Mouse (Mus musculus) limb, embryonic 14.5 days (tissue): ENCODE results near the gene Gm26920. TPM values are rescaled to one million over a fixed set of nuclear protein-coding genes. Genes with fewer than 3 reads are reported as not detected.
A peak's percentile ranks its signal among the peaks of the same experiment; 100 is the strongest.

ENCODE experiments used
- ATAC-seq: fragments of 200-750 bp; cut with Nextera tagmentation; 2 replicates; pipeline ENCODE4 v1.8.0; 2017; ENCODE audit warnings: low read depth, moderate number of reproducible peaks, moderate TSS enrichment; ENCODE audit not compliant: low FRiP score
- DNase-seq: peaks from one replicate; pipeline ENCODE4 v3.0.0-alpha.2; 2015; ENCODE audit warnings: low spot score
- H3K27ac ChIP-seq: fragments of 300-500 bp; sonication (generic); replicated peaks from 2 replicates; pipeline ENCODE4 v1.5.1; 2014; ENCODE audit warnings: low read depth, mild to moderate bottlenecking, low read length, moderate library complexity, mixed read lengths
- H3K27me3 ChIP-seq: fragments of 300-500 bp; sonication (generic); 2 replicates; pipeline ENCODE4 v1.6.1; 2014; ENCODE audit warnings: low read length, mixed read lengths; ENCODE audit not compliant: control insufficient read depth, insufficient read depth
- H3K36me3 ChIP-seq: fragments of 300-500 bp; sonication (generic); 2 replicates; pipeline ENCODE4 v1.6.1; 2014; ENCODE audit warnings: mild to moderate bottlenecking, low read length, moderate library complexity, mixed read lengths; ENCODE audit not compliant: control insufficient read depth, insufficient read depth
- H3K4me1 ChIP-seq: fragments of 300-500 bp; sonication (generic); 2 replicates; pipeline ENCODE4 v1.6.1; 2014; ENCODE audit warnings: antibody characterized with exemption, low read length, mixed read lengths; ENCODE audit not compliant: control insufficient read depth, insufficient read depth
- H3K4me2 ChIP-seq: fragments of 300-500 bp; sonication (generic); replicated peaks from 2 replicates; pipeline ENCODE4 v1.6.1; 2014; ENCODE audit warnings: low read depth, mild to moderate bottlenecking, low read length, moderate library complexity; ENCODE audit not compliant: severe bottlenecking
- H3K4me3 ChIP-seq: fragments of 300-500 bp; sonication (generic); replicated peaks from 2 replicates; pipeline ENCODE4 v1.5.1; 2014; ENCODE audit warnings: low read length
- H3K9ac ChIP-seq: fragments of 300-500 bp; sonication (generic); 2 replicates; pipeline ENCODE4 v1.6.1; 2014; ENCODE audit warnings: mild to moderate bottlenecking, low read depth, low read length, moderate library complexity; ENCODE audit not compliant: severe bottlenecking
- H3K9me3 ChIP-seq: fragments of 300-500 bp; sonication (generic); 2 replicates; pipeline ENCODE4 v1.6.1; 2016; ENCODE audit warnings: low read length; ENCODE audit not compliant: control insufficient read depth
- POLR2A ChIP-seq: fragments of 200-500 bp; IDR thresholded peaks from 2 replicates; pipeline ENCODE4 v1.8.0; 2012; ENCODE audit warnings: inconsistent platforms, mild to moderate bottlenecking, moderate library complexity, borderline replicate concordance; ENCODE audit not compliant: insufficient read depth, insufficient read length; ENCODE audit errors: extremely low read depth
- WGBS: fragments of 180-500 bp; shearing (Covaris S2); extraction: QIAGEN DNeasy Blood & Tissue Kit; methylation state at CpG from one replicate; pipeline ENCODE4 v1.1.7; 2014; 5-methylcytosine and 5-hydroxymethylcytosine counted together
- polyA plus RNA-seq, 2 experiments: library from polyadenylated mRNA; depleted of rRNA in 1 of 2; stranded (reverse) in 1 of 2; unstranded in 1 of 2; fragments of >200 nt; fragmentation: Nextera tagmentation in 1 of 2; extraction: Ambion mirVana in 1 of 2; gene quantifications; 2 replicates each; pipeline versions ENCODE4 v1.2.1 to v1.2.3; 2012 to 2014

Gene Gm26920
- polyA plus RNA-seq, 2 experiments: 1.2 to 3.6 TPM

DNA sequence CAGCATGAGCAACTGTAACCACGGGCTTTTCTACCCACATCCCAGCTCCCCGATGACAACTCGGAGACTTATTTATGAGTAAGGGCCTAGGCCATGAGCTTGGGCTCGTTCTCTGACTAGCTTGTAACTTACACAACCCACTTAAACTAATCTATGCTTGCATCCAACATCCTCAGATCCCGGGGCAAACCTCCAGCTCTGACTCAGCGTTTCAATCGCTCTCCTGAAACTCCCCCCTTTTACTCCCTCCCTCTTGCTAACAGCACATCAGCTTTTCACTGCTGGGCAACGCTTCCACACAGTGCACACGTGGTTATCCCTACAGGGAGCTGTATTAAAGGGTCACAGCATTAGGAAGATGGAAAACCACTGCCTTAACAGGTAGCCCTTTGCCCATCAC, 3.7 kb downstream of the Gm26920 start:
- WGBS: 88% methylated on average over 9 of the region's 9 CpGs
- Histone ChIP-seq H3K36me3 (peaks cover 37% of the 10 kb centered on the region), H3K27me3 (no peaks in the 10 kb centered on the region), H3K9ac (no peak overlapping the region), H3K9me3 (no peaks in the 10 kb centered on the region), H3K4me1 (peaks cover 12% of the 10 kb centered on the region; the same call in 1 of the 2 replicates), H3K27ac (no peak overlapping the region), H3K4me3 (no peak overlapping the region), H3K4me2 (no peak overlapping the region)
- no peak for ATAC-seq
- no peak for DNase-seq
- TF ChIP-seq POLR2A: no peak

DNA sequence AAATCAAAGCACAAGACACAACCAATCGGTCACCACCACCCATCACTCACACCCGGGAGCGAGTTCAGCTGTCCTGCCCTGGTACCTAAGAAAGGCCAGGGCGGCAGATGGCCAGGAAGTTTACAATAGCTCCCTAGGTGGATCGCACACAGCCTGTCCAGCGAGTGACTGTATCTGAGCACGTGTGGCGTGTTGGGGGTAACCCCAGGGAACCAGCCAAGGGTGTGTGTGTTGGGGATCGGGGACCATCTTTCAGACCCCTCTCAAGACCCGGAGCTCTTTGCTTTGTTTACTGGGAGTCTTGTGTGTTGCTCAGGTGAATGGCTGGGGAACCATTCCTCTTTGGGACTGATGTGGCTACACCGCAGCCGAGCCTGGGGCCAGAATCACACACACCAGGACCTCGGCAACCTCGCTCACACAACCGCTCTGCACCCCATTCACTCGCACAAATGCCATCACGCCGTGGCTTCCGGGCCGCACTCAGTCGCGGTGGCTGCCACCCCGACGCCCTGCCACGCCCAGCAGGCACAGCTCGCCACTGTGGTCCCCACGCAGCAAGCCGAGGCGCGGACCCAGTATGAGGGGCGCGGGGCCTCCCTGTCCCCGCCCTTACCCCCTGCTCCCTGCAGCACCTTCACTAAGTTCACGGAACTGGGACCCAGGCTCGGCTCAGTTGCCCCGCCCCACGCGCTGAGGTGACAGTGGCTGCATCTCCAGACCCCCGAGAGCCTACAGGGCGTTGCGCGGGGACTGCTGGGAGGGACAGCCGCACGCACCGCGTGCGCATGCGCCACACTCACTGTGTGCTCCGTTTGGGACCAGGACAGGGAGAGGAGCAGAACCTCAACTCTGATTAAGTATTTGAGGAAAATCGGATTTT, 17.8 kb downstream of the Gm26920 start, which contains the start of gene Zfp82:
Zfp82 (minus strand) TSS at position 755 of the 883 bp plus-strand sequence.
- 0 out of 2 replicates have a peak, but pooled peaks have one; percentile 26 for TF ChIP-seq POLR2A
- Histone ChIP-seq H3K36me3 (peaks cover 13% of the 10 kb centered on the region; the same call in 1 of the 2 replicates), H3K4me2 (peak within 1 kb of the TSS; percentile 89), H3K9ac (peak within 1 kb of the TSS; percentile 76), H3K4me3 (peak within 1 kb of the TSS; percentile 76), H3K4me1 (no peaks in the 10 kb centered on the region), H3K9me3 (no peaks in the 10 kb centered on the region), H3K27ac (peak within 1 kb of the TSS; percentile 63; the same call in 1 of the 2 replicates), H3K27me3 (no peaks in the 10 kb centered on the region)
- ATAC-seq (peak; percentile 89), DNase-seq (peak; percentile 86)
- under 1% methylated on average over 50 of the region's 50 CpGs for WGBS

DNA sequence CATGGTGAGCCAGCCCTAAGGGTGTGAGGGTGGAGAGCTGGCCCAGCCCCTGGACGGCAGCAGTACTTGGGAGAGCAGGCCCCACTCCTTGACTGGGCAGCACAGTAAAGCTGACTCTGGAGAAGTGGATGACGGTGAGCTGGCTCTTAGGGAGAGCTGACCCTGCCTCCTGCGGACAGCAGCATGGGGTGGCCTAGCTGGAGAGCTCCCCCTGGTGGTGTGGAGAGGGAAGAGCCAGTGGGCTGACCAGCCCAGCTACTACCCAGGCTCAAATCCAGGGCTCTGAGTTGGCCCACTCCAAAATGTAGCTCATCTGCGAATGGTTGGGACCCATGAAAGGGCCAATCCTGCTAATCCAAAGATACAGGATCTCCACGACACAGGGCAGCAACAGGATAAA, 25.6 kb downstream of the Gm26920 start:
- WGBS: 87% methylated on average over 5 of the region's 5 CpGs
- no peak for TF ChIP-seq POLR2A
- Histone ChIP-seq H3K9me3 (no peaks in the 10 kb centered on the region), H3K9ac (no peak overlapping the region), H3K36me3 (peaks cover 48% of the 10 kb centered on the region), H3K4me2 (no peak overlapping the region), H3K4me3 (no peak overlapping the region), H3K27me3 (no peaks in the 10 kb centered on the region), H3K4me1 (no peaks in the 10 kb centered on the region), H3K27ac (no peak overlapping the region)
- DNase-seq (no peak), ATAC-seq (no peak)

DNA sequence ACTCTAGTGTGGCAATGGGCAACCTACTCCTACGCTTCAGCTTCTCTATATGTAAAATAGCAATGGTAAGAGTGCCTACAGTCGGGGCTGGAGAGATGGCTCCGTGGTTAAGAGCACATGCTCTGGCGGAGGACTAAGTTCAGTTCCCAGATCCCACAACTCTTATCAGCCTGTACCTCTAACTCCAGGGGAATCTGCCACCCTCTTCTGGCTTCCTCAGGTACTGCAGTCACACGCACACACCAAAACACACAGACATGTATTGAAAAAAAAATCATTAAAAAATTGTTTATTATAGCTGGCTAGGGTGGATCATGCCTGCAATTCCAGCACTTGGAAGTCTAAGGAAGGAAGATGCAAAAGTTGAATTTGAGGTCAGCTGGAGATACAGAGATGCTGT, 27.7 kb downstream of the Gm26920 start:
- no peaks in the 10 kb centered on the region for H3K4me1 ChIP-seq
- no peak overlapping the region for H3K4me3 ChIP-seq
- no peaks in the 10 kb centered on the region for H3K9me3 ChIP-seq
- WGBS: 89% methylated on average over 5 of the region's 5 CpGs
- ATAC-seq: no peak
- TF ChIP-seq POLR2A: no peak
- no peak overlapping the region for H3K9ac ChIP-seq
- peaks cover 59% of the 10 kb centered on the region for H3K36me3 ChIP-seq
- H3K27me3 ChIP-seq: no peaks in the 10 kb centered on the region
- H3K4me2 ChIP-seq: no peak overlapping the region
- no peak overlapping the region for H3K27ac ChIP-seq
- DNase-seq: no peak

DNA sequence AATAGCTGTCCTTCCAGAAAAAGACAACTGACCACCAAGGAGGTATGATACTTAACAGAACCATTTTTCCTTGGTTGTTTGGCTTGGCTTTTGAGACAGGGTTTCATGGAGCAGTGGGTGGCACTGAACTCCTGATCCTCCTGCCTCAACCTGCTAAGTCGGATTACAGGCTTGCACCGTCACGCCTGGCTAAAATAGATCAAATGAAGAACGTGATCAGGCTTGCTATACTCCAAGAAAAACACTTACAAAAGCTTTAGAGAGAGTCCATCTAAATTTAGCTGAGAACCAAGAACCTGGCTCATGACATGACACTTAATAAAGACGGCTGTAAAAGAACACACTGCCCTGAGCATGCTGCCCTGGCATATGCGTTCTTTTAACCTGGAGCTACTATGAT, 29.9 kb downstream of the Gm26920 start:
- Histone ChIP-seq H3K36me3 (peaks cover 76% of the 10 kb centered on the region), H3K27me3 (no peaks in the 10 kb centered on the region), H3K4me1 (no peaks in the 10 kb centered on the region), H3K9ac (no peak overlapping the region), H3K27ac (no peak overlapping the region), H3K4me2 (no peak overlapping the region), H3K9me3 (no peaks in the 10 kb centered on the region), H3K4me3 (no peak overlapping the region)
- ATAC-seq (no peak), DNase-seq (no peak)
- WGBS: 74% methylated on average over 6 of the region's 6 CpGs
- no peak for TF ChIP-seq POLR2A
